Mouse (Mus musculus): Measurements from ENCODE around the gene Vegfb.

The Vegfb gene

DNA sequence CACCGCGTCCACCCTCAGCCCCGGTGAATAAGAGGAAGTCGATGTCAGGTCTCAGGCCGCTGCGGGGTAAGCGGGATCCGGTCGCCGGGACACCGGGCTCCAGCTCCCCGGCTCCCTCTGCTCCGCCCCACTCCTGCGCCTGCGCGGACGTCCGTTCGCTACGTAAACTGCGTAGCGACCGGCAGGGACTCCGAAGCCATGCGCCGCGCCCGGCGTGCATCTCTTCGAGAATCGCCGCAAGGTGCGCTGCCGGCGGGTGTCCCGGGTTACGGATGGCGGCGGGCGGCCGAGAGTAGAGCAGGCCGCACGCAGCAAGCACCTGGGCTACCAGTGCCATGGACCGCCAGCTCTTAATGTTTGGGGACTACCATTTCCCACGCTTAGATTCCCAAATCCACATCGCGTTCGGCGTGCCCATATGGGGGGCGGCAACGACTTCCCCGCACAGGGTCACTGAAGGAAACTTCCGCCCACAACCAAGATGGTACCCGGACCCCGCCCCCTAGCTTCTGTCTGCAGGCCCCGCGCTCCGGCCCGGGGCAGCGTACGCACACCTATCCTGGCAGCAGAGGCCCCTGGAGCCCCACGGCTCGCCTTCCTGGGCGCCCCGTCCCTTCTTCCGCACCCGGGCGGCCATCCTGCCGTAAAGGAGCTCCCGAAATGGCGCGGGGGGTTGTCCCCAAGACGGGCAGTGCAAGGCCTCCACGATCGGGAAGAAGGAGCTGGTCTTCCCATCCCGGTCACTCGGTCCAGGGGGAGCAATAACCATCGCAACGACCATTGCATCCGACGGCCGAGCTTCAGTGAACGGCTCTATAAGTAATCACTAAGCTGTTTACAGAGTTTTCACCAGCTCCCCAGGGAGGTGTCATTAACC is 45.8 kb downstream of the Vegfb start, which contains the start of gene Bad:
Gene Bad, plus strand, starts transcription at position 490 of the 877 bp plus-strand sequence.
- DNase-seq (ENCODE audit: low spot score in 2 of 2) = peak; percentile 90 to 91

- no peak for DNase-seq (ENCODE audit: low spot score in 2 of 2)
Measured at GRCm38 (mm10) chr19:6940396-6941351, 46.8 kb downstream of the Vegfb start.

DNA sequence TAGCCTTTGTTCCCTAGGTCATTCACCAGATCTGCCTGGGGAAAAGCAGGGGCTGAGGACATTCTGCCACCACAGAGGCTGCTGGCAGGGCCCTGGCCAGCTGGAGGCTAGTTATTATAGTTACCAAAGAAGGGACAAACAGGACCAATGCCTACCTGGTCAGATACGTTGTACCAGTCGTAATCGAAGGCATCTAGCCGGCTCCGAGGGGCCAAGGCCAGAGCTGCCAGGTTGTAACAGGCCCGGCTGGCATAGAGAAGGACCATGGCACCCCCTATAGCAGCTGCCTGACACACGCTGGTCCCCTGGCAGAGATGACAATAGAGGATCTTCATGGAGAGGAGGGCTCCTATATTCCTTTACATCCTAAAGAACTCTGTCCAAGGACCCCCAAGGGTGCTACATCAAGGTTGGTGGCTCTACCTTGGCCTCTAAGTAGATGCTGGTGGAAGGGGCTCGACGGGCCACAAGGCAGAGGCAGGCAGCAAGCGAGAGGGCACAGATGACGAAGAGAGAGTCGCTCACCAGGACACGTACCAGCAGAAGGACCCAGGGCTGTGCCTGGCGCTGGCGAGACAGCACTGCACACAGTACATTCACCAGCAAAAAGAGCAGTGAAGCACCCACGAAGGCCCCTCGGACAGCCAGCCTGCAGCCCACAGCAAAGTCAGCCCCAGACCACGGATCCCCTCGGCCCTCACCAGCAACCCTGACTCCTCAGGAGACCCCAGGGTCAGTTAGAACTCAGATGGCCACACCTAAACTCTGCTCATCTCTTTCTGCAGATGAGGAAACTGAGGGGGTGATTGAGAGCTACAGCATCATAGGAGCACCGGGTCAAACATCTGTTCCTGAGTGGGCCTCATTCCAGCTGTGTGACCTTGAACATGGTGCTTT is 48.1 kb downstream of the Vegfb start:
- DNase-seq (ENCODE audit: low spot score in 2 of 2) = no peak

DNA sequence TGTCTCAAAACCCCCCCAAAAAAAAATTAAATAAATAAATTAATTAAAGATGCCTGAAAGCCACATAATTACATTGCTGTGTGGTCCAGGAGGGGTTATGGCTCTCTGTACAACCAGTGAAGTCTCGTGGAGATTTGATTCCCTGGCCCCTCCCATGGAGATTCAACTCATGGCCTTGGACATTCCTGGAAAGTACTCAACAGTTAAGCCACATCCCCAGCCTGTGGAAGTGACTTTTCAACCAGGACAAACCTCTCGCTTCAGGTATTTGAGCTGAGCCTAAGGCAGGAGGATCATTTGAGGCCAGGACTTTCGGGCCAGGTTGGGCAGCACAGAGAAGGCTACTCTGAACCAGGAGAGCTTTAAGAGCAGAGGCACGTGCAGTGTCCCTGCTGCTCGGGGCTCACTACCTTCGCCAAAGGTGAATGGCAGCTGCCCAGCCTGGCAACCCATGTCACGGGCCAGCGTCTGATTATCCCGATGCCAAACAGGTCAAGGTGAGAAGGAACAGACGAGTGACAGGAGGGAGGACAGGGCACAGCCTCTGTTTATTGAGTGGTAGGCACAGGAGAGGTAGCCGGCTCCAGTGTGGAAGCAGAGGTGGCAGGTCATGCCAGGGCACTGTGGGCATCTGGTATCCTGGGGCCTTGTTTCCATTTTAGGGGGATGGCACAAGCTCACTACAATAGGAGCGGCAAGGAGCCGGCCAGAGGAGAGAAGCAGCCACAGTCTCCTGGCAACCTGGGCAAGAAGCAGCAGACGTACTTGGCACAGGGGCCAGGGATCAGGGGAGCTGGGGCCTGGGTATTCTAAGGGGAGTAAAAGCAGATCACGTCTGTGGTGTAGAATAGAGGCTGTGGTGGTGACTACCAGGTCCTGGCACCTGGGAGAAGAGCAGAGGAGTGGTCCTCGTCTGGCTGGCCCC is 49.6 kb downstream of the Vegfb start:
- no peak for DNase-seq (ENCODE audit: low spot score in 2 of 2)

- peak in 1 of 2 experiments; percentile 53 for DNase-seq (ENCODE audit: low spot score in 2 of 2)
Measured at GRCm38 (mm10) chr19:6936299-6936698, 51.2 kb downstream of the Vegfb start.

DNA sequence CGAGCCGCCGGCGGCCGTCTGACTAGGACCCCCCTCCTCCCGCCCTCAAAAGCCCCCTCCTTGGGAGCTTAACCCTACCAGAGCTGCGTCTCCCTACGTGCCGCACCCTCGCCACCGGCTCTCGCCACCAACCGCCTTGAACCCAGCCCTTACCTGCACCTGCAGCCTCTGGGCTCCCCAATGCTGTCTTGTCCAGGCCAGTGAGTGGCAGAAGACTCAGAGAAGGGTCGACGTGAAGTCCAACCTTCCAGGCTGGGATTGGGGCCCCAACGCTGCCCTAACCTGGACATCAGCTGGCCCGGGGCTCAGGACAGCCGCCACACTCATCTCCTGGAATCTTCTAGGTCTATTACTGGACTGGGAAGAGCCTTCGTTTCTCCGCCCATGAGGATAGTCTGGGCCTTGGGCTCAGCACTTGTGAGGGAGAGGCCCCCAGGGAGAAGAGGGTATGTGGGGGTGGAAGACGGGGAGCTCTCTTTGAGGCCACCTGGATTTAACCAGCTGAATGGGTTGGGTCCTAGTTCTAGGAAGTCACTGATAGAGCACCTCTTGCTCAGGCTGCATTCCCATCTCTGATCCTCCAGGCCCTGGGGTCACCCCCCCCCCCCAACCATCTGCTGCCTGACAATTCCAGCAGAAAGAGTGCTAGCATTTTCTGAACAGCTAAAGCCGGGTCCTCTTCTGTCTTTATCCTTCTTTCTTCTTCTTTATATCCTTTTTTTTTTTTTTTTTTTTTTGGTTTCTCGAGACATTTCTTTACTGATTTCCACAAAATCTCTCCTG is 53.1 kb downstream of the Vegfb start, which contains the start of gene Kcnk4:
Gene Kcnk4, minus strand, starts transcription at position 321 of the 783 bp plus-strand sequence.
- no peak for DNase-seq (ENCODE audit: low spot score in 2 of 2)

DNA sequence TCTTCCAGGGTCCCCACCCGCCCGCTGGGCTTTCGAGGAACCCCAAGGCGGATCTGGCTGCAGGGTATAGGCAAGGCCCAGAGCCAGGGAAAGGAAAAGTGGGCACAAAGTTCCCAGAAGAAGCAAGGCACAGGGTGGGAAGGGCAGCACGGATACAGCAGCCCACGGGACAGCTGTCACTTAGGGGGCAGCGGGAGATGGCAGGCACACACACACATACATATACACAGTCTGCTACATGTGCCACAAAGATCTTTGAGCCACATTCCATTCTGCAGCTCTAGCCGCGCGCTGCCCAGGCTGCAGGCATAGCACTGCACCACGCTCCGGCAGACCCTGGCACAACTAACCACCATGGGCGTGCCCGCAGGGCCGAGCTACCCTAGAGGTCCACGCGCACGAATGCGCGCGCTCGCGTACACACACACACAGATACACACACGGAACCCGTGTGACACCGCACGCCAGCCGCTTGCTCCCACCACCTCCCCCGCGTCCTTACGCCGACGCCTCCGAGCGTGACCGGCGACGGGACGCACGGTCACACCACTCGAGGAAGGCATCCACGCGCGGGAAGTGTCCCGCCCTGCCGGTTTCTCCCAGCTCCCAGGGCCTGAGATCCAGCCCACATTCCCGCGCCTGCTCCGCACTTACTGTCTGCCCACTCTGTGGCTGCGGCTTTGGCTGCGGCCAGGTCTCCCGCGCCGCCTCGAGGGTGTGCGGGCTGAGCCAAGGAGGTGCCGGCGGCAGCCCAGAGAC is 53.8 kb downstream of the Vegfb start:
- peak in 1 of 2 experiments; percentile 32 for DNase-seq (ENCODE audit: low spot score in 2 of 2)

DNA sequence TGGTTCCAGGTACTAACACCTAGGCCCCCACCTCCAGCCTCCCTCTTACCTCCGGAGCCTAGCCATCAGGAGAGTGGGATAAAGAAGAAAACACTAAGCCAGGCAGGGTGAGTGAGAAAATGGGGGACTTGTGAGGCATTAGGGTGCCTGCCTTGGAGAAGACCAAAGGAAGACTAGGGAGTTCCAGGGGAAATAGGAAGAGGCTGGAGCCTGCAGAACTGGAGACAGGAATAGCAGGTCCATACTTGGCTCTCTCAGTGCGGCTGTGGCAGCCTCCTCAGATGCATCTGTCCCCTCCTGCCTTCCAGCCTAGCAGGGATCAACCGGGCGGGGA is 54.4 kb downstream of the Vegfb start:
- DNase-seq (ENCODE audit: low spot score in 2 of 2) = no peak

Measured in natural killer cell, adult 2 months (primary cell).